Mouse (Mus musculus) embryonic facial prominence, embryonic 13.5 days (tissue): ENCODE measurements around the gene Gabrg2. TPM values are rescaled to one million over a fixed set of nuclear protein-coding genes. Genes with fewer than 3 reads are reported as not detected.

Experiments
- ATAC-seq: fragments of 200-750 bp; cut with Nextera tagmentation; 2 replicates; pipeline ENCODE4 v1.8.0; 2017; ENCODE audit warnings: low read depth; ENCODE audit not compliant: insufficient number of reproducible peaks, insufficient read depth, low FRiP score, low TSS enrichment
- H3K27ac ChIP-seq: fragments of 300-500 bp; sonication (generic); 2 replicates; pipeline ENCODE4 v1.5.1; 2015; ENCODE audit warnings: moderate library complexity, mild to moderate bottlenecking, inconsistent platforms
- H3K27me3 ChIP-seq: fragments of 300-500 bp; sonication (generic); 2 replicates; pipeline ENCODE4 v1.6.1; 2015; ENCODE audit warnings: mild to moderate bottlenecking, inconsistent platforms
- H3K36me3 ChIP-seq: fragments of 300-500 bp; sonication (generic); 2 replicates; pipeline ENCODE4 v1.6.1; 2015; ENCODE audit warnings: mild to moderate bottlenecking, inconsistent platforms
- H3K4me1 ChIP-seq: fragments of 300-500 bp; sonication (generic); 2 replicates; pipeline ENCODE4 v1.6.1; 2015; ENCODE audit warnings: inconsistent platforms
- H3K4me2 ChIP-seq: fragments of 300-500 bp; sonication (generic); 2 replicates; pipeline ENCODE4 v1.6.1; 2015; ENCODE audit warnings: moderate library complexity, mild to moderate bottlenecking, inconsistent platforms
- H3K4me3 ChIP-seq: fragments of 300-500 bp; sonication (generic); 2 replicates; pipeline ENCODE4 v1.5.1; 2015; ENCODE audit warnings: mild to moderate bottlenecking, inconsistent platforms
- H3K9ac ChIP-seq: fragments of 300-500 bp; sonication (generic); 2 replicates; pipeline ENCODE4 v1.6.1; 2015; ENCODE audit warnings: mild to moderate bottlenecking, inconsistent platforms
- H3K9me3 ChIP-seq: fragments of 300-500 bp; sonication (generic); 2 replicates; pipeline ENCODE4 v1.6.1; 2016; ENCODE audit warnings: inconsistent platforms
- WGBS: fragments of 180-500 bp; shearing (Covaris S2); methylation state at CpG from one replicate; pipeline ENCODE4 v1.1.7; 2015; ENCODE audit warnings: mixed read lengths; 5-methylcytosine and 5-hydroxymethylcytosine counted together
- polyA plus RNA-seq: library from polyadenylated mRNA; unstranded; fragments of >200 nt; fragmentation: Nextera tagmentation; extraction: Ambion mirVana; gene quantifications from 2 replicates; pipeline ENCODE4 v1.2.1, GENCODE M21; 2015

Gabrg2 gene
- polyA plus RNA-seq, 1 experiment from 2014 or later, result 0.55 TPM

- H3K9ac ChIP-seq, result no peak overlapping the region
- H3K27me3 ChIP-seq, result no peaks in the 10 kb centered on the region
- no peak for ATAC-seq
- no peak overlapping the region for H3K27ac ChIP-seq
- no peaks in the 10 kb centered on the region for H3K4me1 ChIP-seq
- no peaks in the 10 kb centered on the region for H3K36me3 ChIP-seq
- 86% methylated on average over 2 of the region's 2 CpGs for WGBS
- no peak overlapping the region for H3K4me3 ChIP-seq
- H3K4me2 ChIP-seq, result no peak overlapping the region
- H3K9me3 ChIP-seq, result no peaks in the 10 kb centered on the region
These were observed 97.0 kb downstream of the Gabrg2 start for GRCm38 (mm10) chr11:41903661-41904060.

Other genes with a start within 250 kb of the Gabrg2 start
- 3.5 and 5.8 TPM in 2 replicates for gene Gabra1, start 182.1 kb upstream of the Gabrg2 start, polyA plus RNA-seq